Mouse (Mus musculus): ENCODE results near the gene Dlgap4. TPM values are rescaled to one million over a fixed set of nuclear protein-coding genes. Genes with fewer than 3 reads are reported as not detected.
"Not testable (repeated sequence)": the region's sequence is repeated elsewhere in the genome, so short reads cannot be mapped to it uniquely, and the experiment has no call there.

Gene Dlgap4
- polyA plus RNA-seq, 1 experiment from 2014 or later, result 78.6 TPM

DNA sequence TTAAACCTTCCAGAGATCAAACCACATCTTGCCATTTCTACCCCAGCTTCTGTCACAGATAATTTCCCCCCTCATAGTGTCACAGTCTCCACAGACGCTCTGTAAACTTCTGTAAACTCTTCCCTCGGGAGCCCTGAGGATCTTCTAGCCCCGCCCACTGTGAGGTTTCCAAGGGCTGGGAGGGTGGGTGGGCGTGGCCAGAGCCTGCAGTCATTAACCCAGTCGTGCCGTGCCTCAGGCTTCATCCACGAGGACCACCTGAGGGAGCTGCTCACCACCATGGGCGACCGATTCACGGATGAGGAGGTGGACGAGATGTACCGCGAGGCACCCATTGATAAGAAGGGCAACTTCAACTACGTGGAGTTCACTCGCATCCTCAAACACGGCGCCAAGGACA lies 167.2 kb downstream of the Dlgap4 start:
- Histone ChIP-seq H3K27ac (ENCODE audit: low read depth, low read length) (no peak overlapping the region), H3K4me1 (ENCODE audit: control insufficient read depth, insufficient read depth, low read length) (peaks cover 5% of the 10 kb centered on the region; the same call in 1 of the 2 replicates), H3K4me3 (ENCODE audit: low read length) (no peak overlapping the region), H3K9ac (ENCODE audit: low read depth, low read length) (no peak overlapping the region), H3K27me3 (ENCODE audit: control insufficient read depth, insufficient read depth, low read length) (no peaks in the 10 kb centered on the region), H3K36me3 (ENCODE audit: control insufficient read depth, insufficient read depth, low read length) (no peaks in the 10 kb centered on the region), H3K4me2 (replicated peaks; ENCODE audit: low read depth, low read length) (peak overlapping the region; percentile 15; the same call in 1 of the 2 replicates), H3K9me3 (ENCODE audit: control insufficient read depth, low read length) (no peaks in the 10 kb centered on the region)
- 17% methylated on average over 17 of the region's 17 CpGs for WGBS
- no peak for ATAC-seq (ENCODE audit: low FRiP score, low TSS enrichment)

DNA sequence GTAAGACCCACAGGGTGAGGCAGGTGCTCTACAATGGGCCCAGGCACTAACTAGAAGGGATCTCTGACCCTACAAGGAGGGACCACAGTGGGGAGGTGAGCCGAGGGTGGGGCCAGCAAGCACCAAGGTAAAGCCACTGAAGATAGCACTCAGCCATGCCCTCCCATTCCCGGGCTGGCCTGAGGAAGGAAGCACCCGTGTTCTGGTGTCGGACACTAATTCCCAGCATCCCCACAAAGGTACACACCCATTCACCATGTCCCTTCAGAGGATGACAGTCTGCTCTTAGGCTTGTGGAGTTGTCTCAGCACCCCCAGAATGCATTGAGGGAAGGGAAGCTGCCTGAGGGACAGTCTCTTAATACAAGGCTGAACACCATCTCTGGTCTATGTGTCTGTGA lies 167.8 kb downstream of the Dlgap4 start:
- Histone ChIP-seq H3K9ac (ENCODE audit: low read depth, low read length) (no peak overlapping the region), H3K4me2 (replicated peaks; ENCODE audit: low read depth, low read length) (no peak overlapping the region), H3K4me1 (ENCODE audit: control insufficient read depth, insufficient read depth, low read length) (peaks cover 5% of the 10 kb centered on the region; the same call in 1 of the 2 replicates), H3K4me3 (ENCODE audit: low read length) (no peak overlapping the region), H3K27ac (ENCODE audit: low read depth, low read length) (no peak overlapping the region), H3K9me3 (ENCODE audit: control insufficient read depth, low read length) (no peaks in the 10 kb centered on the region), H3K27me3 (ENCODE audit: control insufficient read depth, insufficient read depth, low read length) (no peaks in the 10 kb centered on the region), H3K36me3 (ENCODE audit: control insufficient read depth, insufficient read depth, low read length) (no peaks in the 10 kb centered on the region)
- no peak for ATAC-seq (ENCODE audit: low FRiP score, low TSS enrichment)
- WGBS, result 74% methylated on average over 4 of the region's 4 CpGs

DNA sequence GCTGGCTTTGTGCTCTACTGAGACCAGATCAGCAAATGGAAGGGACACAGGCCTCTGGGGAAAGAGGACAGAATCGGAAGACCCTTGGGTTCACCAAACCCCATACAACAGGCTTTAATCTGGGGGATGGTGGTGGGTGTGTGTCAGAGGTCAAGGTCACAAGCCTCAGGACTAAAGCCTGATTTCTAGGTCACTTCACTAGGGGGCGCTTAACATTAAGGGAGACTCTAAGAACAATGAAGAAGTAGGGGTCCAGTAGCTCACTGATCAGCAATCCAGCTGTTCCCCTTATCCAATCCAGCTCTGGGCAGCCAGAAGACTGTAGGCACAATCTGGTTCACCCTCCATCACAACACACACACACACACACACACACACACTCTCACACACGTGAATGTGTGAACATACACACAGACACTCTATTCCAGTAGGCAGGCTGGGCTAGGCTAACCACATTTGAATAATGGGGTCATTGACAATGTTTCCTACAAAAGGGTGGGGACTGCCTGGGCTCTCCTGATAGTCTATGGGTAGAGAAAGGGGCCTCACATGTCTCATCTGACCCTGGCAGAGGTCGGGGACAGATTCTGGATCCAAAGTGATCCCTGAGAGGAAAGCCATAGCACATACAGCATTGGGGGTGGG lies 168.5 kb downstream of the Dlgap4 start:
- no peak overlapping the region for H3K4me2 ChIP-seq (replicated peaks; ENCODE audit: low read depth, low read length)
- no peak overlapping the region for H3K4me3 ChIP-seq (ENCODE audit: low read length)
- no peaks in the 10 kb centered on the region for H3K27me3 ChIP-seq (ENCODE audit: control insufficient read depth, insufficient read depth, low read length)
- no peak overlapping the region for H3K27ac ChIP-seq (ENCODE audit: low read depth, low read length)
- H3K4me1 ChIP-seq (ENCODE audit: control insufficient read depth, insufficient read depth, low read length), result peaks cover 5% of the 10 kb centered on the region; the same call in 1 of the 2 replicates
- 80% methylated on average over 4 of the region's 4 CpGs for WGBS
- H3K9ac ChIP-seq (ENCODE audit: low read depth, low read length), result no peak overlapping the region
- no peak for ATAC-seq (ENCODE audit: low FRiP score, low TSS enrichment)
- no peaks in the 10 kb centered on the region for H3K9me3 ChIP-seq (ENCODE audit: control insufficient read depth, low read length)
- no peaks in the 10 kb centered on the region for H3K36me3 ChIP-seq (ENCODE audit: control insufficient read depth, insufficient read depth, low read length)

DNA sequence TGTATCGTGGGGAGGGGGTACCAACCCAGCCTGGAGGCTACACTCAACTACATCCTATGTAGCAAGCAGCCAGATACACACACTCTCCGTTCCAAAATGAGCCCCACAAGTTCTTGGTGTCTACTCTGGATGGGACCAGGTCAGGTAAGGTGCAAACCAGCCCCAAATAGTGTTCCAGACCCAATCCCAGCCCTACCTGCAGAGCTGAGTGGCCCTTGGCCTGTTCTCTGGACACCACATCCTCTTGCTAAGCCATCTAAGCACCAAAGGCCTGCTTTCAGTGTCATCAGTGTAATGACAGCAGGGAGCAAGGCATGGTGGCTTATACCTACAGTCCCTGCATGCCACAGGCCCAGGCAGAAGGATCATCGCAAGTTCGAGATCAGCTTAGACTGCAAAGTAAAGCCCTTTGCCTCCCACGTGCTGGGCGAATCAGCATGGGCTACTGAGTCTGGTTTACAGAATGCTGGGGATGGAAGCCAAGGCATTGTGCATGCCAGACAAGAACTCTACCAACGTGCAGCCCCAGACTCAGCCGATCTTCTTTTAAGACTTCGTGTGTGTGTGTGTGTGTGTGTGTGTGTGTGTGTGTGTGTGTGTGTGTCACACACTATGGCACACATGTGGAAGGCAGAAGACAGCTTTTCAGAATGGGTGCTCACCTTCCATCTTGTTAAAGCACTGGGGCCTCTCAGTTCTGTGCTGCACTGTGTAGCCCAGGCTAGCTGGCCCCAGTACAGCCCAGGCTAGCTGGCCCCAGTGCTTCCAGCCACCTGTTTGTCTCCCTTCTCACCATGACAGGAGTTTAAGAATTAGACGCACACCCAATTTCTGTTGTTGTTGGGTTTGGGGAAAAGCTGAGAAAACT lies 169.2 kb downstream of the Dlgap4 start:
- peaks cover 5% of the 10 kb centered on the region; the same call in 1 of the 2 replicates for H3K4me1 ChIP-seq (ENCODE audit: control insufficient read depth, insufficient read depth, low read length)
- H3K9ac ChIP-seq (ENCODE audit: low read depth, low read length), result no peak overlapping the region
- H3K9me3 ChIP-seq (ENCODE audit: control insufficient read depth, low read length), result no peaks in the 10 kb centered on the region
- no peaks in the 10 kb centered on the region for H3K27me3 ChIP-seq (ENCODE audit: control insufficient read depth, insufficient read depth, low read length)
- no peak overlapping the region for H3K27ac ChIP-seq (ENCODE audit: low read depth, low read length)
- no peak overlapping the region for H3K4me3 ChIP-seq (ENCODE audit: low read length)
- H3K36me3 ChIP-seq (ENCODE audit: control insufficient read depth, insufficient read depth, low read length), result no peaks in the 10 kb centered on the region
- no peak for ATAC-seq (ENCODE audit: low FRiP score, low TSS enrichment)
- 88% methylated on average over 10 of the region's 10 CpGs for WGBS
- H3K4me2 ChIP-seq (replicated peaks; ENCODE audit: low read depth, low read length), result no peak overlapping the region

DNA sequence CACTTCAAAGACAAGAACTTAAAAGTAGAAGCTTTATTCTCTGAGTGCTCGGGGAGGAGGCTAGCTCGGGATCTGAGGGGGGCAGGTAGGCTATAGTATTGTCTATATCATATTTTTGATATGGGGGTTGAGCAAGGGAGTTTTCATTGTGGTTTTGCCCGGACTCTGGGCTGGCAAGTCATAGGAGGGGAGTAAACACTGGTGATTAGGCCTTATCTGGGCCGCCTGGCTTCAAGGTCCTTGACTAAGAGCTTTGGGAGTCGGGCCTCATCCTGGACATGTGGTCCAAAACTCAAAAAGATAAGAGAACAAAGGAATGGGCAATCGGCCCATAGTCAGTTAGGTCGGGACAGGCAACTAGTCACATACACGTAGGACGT lies 169.8 kb downstream of the Dlgap4 start:
- Histone ChIP-seq H3K4me1 (ENCODE audit: control insufficient read depth, insufficient read depth, low read length) (no peaks in the 10 kb centered on the region; the same call in 1 of the 2 replicates), H3K4me2 (replicated peaks; ENCODE audit: low read depth, low read length) (no peak overlapping the region), H3K27ac (ENCODE audit: low read depth, low read length) (no peak overlapping the region), H3K36me3 (ENCODE audit: control insufficient read depth, insufficient read depth, low read length) (no peaks in the 10 kb centered on the region), H3K9me3 (ENCODE audit: control insufficient read depth, low read length) (no peaks in the 10 kb centered on the region), H3K27me3 (ENCODE audit: control insufficient read depth, insufficient read depth, low read length) (no peaks in the 10 kb centered on the region), H3K9ac (ENCODE audit: low read depth, low read length) (no peak overlapping the region), H3K4me3 (ENCODE audit: low read length) (no peak overlapping the region)
- no peak for ATAC-seq (ENCODE audit: low FRiP score, low TSS enrichment)
- WGBS, result 81% methylated on average over 9 of the region's 9 CpGs

DNA sequence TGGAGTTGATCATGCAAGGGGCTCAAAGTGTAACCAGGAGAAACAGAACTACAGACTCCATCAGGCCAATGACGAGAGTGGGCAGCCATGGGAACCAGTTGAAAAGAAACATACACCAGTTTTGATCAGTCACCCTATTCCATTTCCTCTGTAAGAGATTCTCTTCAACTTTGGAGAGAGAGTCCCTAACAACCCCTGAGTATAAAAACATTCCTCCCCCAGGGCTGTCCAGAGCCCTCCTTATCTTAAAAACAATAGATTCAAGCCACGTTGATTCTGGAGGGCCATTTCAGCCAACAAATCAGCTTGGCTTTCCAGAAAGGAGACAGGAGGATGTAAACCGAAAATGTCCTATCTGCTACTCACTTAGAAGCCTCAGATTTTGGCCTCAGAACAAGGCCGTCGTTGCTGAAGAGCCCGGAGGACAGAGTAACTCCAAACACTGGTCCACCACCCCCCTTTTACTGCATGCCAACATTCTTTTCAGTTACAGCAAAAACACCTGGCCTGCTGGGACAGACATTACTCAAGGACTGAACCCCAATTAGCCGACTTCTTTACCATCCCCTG lies 170.6 kb downstream of the Dlgap4 start:
- no peak overlapping the region for H3K4me3 ChIP-seq (ENCODE audit: low read length)
- H3K36me3 ChIP-seq (ENCODE audit: control insufficient read depth, insufficient read depth, low read length), result no peaks in the 10 kb centered on the region
- no peaks in the 10 kb centered on the region for H3K27me3 ChIP-seq (ENCODE audit: control insufficient read depth, insufficient read depth, low read length)
- no peak for ATAC-seq (ENCODE audit: low FRiP score, low TSS enrichment)
- WGBS, result 62% methylated on average over 7 of the region's 7 CpGs
- H3K9ac ChIP-seq (ENCODE audit: low read depth, low read length), result no peak overlapping the region
- H3K4me2 ChIP-seq (replicated peaks; ENCODE audit: low read depth, low read length), result no peak overlapping the region
- no peak overlapping the region for H3K27ac ChIP-seq (ENCODE audit: low read depth, low read length)
- no peaks in the 10 kb centered on the region for H3K9me3 ChIP-seq (ENCODE audit: control insufficient read depth, low read length)
- no peaks in the 10 kb centered on the region; the same call in 1 of the 2 replicates for H3K4me1 ChIP-seq (ENCODE audit: control insufficient read depth, insufficient read depth, low read length)

DNA sequence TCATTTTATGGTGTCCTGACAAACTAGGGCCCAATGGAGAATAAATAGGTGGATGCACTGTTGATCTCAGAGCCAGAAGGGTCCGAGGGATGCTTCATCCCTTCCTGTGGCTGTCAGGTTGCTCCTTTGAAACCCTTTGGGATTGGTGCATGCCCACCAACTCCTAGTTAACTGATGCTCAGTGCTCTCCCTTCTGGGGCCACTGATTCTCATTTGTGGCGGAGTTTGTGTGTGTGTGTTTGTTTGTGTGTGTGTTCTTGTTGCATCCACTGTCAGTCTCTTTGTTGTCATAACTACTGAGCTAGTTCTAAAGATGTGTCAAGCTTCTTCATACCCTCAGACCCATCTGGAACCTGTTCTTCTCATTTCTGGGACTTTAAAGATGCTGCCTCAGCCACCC lies 171.4 kb downstream of the Dlgap4 start:
- no peaks in the 10 kb centered on the region for H3K27me3 ChIP-seq (ENCODE audit: control insufficient read depth, insufficient read depth, low read length)
- no peaks in the 10 kb centered on the region for H3K36me3 ChIP-seq (ENCODE audit: control insufficient read depth, insufficient read depth, low read length)
- H3K9me3 ChIP-seq (ENCODE audit: control insufficient read depth, low read length), result no peaks in the 10 kb centered on the region
- no peak overlapping the region for H3K9ac ChIP-seq (ENCODE audit: low read depth, low read length)
- H3K4me2 ChIP-seq (replicated peaks; ENCODE audit: low read depth, low read length), result no peak overlapping the region
- H3K4me3 ChIP-seq (ENCODE audit: low read length), result no peak overlapping the region
- no peak overlapping the region for H3K27ac ChIP-seq (ENCODE audit: low read depth, low read length)
- 92% methylated on average over 2 of the region's 2 CpGs for WGBS
- ATAC-seq (ENCODE audit: low FRiP score, low TSS enrichment), result no peak
- H3K4me1 ChIP-seq (ENCODE audit: control insufficient read depth, insufficient read depth, low read length), result no peaks in the 10 kb centered on the region; the same call in 1 of the 2 replicates

DNA sequence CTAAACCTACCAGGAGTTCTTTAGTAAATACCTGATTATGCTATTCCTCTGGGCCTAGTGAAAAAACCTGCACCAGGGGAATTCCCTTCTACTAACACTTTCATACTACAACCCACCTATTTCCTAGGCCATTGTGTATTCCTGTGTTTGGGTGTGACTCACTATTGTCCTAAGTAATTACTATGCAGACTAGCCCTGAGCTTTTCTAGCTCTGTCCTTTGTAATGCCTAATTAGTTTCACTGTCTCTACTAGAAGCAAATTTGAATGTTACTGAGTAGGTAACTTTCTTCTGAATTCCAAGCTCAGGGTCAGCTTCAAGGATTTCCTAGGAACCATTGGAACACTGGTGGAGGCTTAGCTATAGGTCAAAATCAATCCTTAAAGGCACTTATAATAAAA lies 172.9 kb downstream of the Dlgap4 start:
- not testable (repeated sequence) for H3K4me1 ChIP-seq (ENCODE audit: control insufficient read depth, insufficient read depth, low read length); H3K9me3 ChIP-seq (ENCODE audit: control insufficient read depth, low read length); H3K4me3 ChIP-seq (ENCODE audit: low read length); ATAC-seq (ENCODE audit: low FRiP score, low TSS enrichment); H3K36me3 ChIP-seq (ENCODE audit: control insufficient read depth, insufficient read depth, low read length); H3K27ac ChIP-seq (ENCODE audit: low read depth, low read length); H3K27me3 ChIP-seq (ENCODE audit: control insufficient read depth, insufficient read depth, low read length); H3K4me2 ChIP-seq (replicated peaks; ENCODE audit: low read depth, low read length); H3K9ac ChIP-seq (ENCODE audit: low read depth, low read length)
